Mouse (Mus musculus): ENCODE measurements around the gene Ckap5. TPM values are rescaled to one million over a fixed set of nuclear protein-coding genes. Genes with fewer than 3 reads are reported as not detected.
"Not testable (repeated sequence)": the region's sequence is repeated elsewhere in the genome, so short reads cannot be mapped to it uniquely, and the experiment has no call there.

Gene Ckap5
- polyA plus RNA-seq, 1 experiment: 13.9 TPM

DNA sequence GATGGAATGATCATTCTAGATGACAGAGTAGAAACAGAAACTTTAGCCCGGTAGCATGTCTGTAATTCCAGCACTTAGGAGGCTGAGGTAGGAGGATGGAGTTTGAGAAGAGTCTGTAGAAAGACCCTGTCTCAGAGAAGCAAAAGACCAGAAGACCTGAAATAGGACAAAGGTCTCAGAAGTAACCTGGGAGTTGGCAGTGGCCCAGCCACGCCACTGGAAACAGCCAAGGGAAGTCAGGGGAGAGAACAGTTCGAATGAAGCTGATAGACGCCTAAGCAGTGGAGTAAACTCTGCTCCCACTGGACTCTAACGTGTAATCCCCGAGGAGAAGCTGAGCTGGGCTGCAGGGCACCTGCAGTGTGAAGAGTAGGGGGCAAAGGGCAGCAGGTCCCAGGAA lies 41.3 kb upstream of the Ckap5 start:
- Histone ChIP-seq H3K4me3 (ENCODE audit: insufficient read depth, poor library complexity, severe bottlenecking) (no peak overlapping the region), H3K79me2 (ENCODE audit: control insufficient read depth, insufficient read depth) (no peaks in the 10 kb centered on the region), H3K79me3 (ENCODE audit: low read depth) (no peaks in the 10 kb centered on the region), H3ac (ENCODE audit: control insufficient read depth, insufficient read length, low read depth) (no peak overlapping the region), H3K27me3 (ENCODE audit: control insufficient read depth, insufficient read depth, insufficient read length) (no peaks in the 10 kb centered on the region), H3K36me3 (ENCODE audit: control insufficient read depth, insufficient read depth) (no peaks in the 10 kb centered on the region)
- TF ChIP-seq MYOG (IDR thresholded peaks at IDR 0.05; ENCODE audit: control insufficient read depth, extremely low read depth, insufficient read length): no peak
- TF ChIP-seq CEBPB (IDR thresholded peaks at IDR 0.05; ENCODE audit: low read depth): no peak
- no peak for TF ChIP-seq MAX (IDR thresholded peaks at IDR 0.05)
- no peak for TF ChIP-seq FOSL1 (IDR thresholded peaks at IDR 0.05; ENCODE audit: insufficient read depth, low read length, poor library complexity, severe bottlenecking)
- TF ChIP-seq CTCF (IDR thresholded peaks at IDR 0.05; ENCODE audit: control insufficient read depth, insufficient read depth, insufficient read length): no peak
- TF ChIP-seq USF1 (IDR thresholded peaks at IDR 0.05; ENCODE audit: low read depth): no peak
- no peak for TF ChIP-seq MYOD1 (IDR thresholded peaks at IDR 0.05; ENCODE audit: control insufficient read depth, insufficient read length, low read depth)

- H3K79me3 ChIP-seq (ENCODE audit: low read depth); H3K36me3 ChIP-seq (ENCODE audit: control insufficient read depth, insufficient read depth); H3K4me3 ChIP-seq (ENCODE audit: insufficient read depth, poor library complexity, severe bottlenecking); H3K27me3 ChIP-seq (ENCODE audit: control insufficient read depth, insufficient read depth, insufficient read length); H3ac ChIP-seq (ENCODE audit: control insufficient read depth, insufficient read length, low read depth); H3K79me2 ChIP-seq (ENCODE audit: control insufficient read depth, insufficient read depth): not testable (repeated sequence)
These were observed 39.3 kb upstream of the Ckap5 start for GRCm38 (mm10) chr2:91487295-91487694.

DNA sequence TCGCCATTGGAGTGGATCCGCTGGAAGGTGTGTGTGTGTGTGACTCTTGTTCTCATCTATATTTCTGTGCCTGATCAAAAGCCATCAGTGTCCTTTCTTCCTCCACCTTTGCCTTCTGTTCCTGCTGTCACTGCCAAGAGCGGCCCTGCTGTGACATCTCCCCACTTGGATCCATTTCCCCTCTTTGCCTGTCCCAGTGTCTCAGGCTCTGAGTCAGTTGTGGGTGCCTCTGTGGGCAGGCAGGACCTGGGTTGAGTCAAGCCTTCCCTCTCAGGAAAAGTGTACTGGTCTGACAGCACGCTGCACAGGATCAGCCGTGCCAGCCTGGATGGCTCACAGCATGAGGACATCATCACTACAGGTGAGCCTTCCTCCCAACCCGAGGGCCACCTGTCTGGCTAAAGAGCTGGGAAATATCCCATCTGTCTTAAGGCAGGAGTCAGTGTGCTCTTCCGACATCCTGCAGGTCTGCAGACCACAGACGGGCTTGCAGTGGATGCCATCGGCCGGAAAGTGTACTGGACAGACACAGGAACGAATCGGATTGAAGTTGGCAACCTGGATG lies 34.4 kb upstream of the Ckap5 start:
- Histone ChIP-seq H3K36me3 (ENCODE audit: control insufficient read depth, insufficient read depth) (no peaks in the 10 kb centered on the region), H3ac (ENCODE audit: control insufficient read depth, insufficient read length, low read depth) (no peak overlapping the region), H3K79me2 (ENCODE audit: control insufficient read depth, insufficient read depth) (no peaks in the 10 kb centered on the region), H3K4me3 (ENCODE audit: insufficient read depth, poor library complexity, severe bottlenecking) (no peak overlapping the region), H3K27me3 (ENCODE audit: control insufficient read depth, insufficient read depth, insufficient read length) (no peaks in the 10 kb centered on the region), H3K79me3 (ENCODE audit: low read depth) (no peaks in the 10 kb centered on the region)
- TF ChIP-seq FOSL1 (IDR thresholded peaks at IDR 0.05; ENCODE audit: insufficient read depth, low read length, poor library complexity, severe bottlenecking) (no peak), CEBPB (IDR thresholded peaks at IDR 0.05; ENCODE audit: low read depth) (no peak), MAX (IDR thresholded peaks at IDR 0.05) (no peak), CTCF (IDR thresholded peaks at IDR 0.05; ENCODE audit: control insufficient read depth, insufficient read depth, insufficient read length) (no peak), MYOD1 (IDR thresholded peaks at IDR 0.05; ENCODE audit: control insufficient read depth, insufficient read length, low read depth) (no peak), USF1 (IDR thresholded peaks at IDR 0.05; ENCODE audit: low read depth) (no peak), MYOG (IDR thresholded peaks at IDR 0.05; ENCODE audit: control insufficient read depth, extremely low read depth, insufficient read length) (no peak)

DNA sequence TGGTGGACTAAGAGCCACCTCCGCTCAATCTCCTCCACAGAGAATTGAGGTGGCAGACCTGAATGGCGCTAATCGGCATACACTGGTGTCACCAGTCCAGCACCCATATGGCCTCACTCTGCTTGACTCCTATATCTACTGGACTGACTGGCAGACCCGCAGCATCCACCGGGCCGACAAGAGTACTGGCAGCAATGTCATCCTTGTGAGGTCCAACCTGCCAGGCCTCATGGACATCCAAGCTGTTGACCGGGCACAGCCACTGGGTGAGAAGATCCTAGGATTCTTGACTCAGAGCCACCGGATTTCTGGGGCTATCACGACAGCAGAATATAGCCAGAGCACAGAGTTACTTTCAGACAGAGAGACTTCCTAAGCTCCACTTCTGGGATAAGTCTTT lies 32.6 kb upstream of the Ckap5 start:
- Histone ChIP-seq H3K79me3 (ENCODE audit: low read depth) (no peaks in the 10 kb centered on the region), H3ac (ENCODE audit: control insufficient read depth, insufficient read length, low read depth) (no peak overlapping the region), H3K79me2 (ENCODE audit: control insufficient read depth, insufficient read depth) (no peaks in the 10 kb centered on the region), H3K27me3 (ENCODE audit: control insufficient read depth, insufficient read depth, insufficient read length) (no peaks in the 10 kb centered on the region), H3K36me3 (ENCODE audit: control insufficient read depth, insufficient read depth) (no peaks in the 10 kb centered on the region), H3K4me3 (ENCODE audit: insufficient read depth, poor library complexity, severe bottlenecking) (no peak overlapping the region)
- TF ChIP-seq USF1 (IDR thresholded peaks at IDR 0.05; ENCODE audit: low read depth): no peak

- no peaks in the 10 kb centered on the region for H3K36me3 ChIP-seq (ENCODE audit: control insufficient read depth, insufficient read depth)
These were observed 28.4 kb upstream of the Ckap5 start for GRCm38 (mm10) chr2:91498093-91498719.

DNA sequence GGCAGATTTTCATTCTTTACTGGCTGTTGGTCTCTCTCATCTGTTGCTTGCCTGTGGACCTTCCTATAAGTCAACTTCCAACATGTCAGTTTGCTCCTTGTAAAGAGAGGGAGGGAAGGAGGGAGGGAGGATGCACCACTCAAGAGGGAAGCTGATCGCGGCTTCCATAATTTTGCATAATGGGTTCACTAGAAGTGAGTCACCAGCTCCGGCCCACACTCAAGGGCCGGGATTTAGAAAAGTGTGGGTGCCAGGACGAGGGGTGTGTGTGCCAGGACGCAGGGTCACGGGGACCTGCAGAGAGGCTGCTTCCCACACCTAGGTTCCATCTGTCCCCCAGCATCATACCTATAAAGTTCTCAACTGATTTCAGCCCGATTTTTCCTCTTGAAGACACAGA lies 18.5 kb upstream of the Ckap5 start:
- Histone ChIP-seq H3K27me3 (ENCODE audit: control insufficient read depth, insufficient read depth, insufficient read length) (no peaks in the 10 kb centered on the region), H3K4me3 (ENCODE audit: insufficient read depth, poor library complexity, severe bottlenecking) (no peak overlapping the region), H3K79me3 (ENCODE audit: low read depth) (no peaks in the 10 kb centered on the region), H3K79me2 (ENCODE audit: control insufficient read depth, insufficient read depth) (no peaks in the 10 kb centered on the region), H3K36me3 (ENCODE audit: control insufficient read depth, insufficient read depth) (no peaks in the 10 kb centered on the region), H3ac (ENCODE audit: control insufficient read depth, insufficient read length, low read depth) (no peak overlapping the region)
- TF ChIP-seq FOSL1 (IDR thresholded peaks at IDR 0.05; ENCODE audit: insufficient read depth, low read length, poor library complexity, severe bottlenecking) (no peak), USF1 (IDR thresholded peaks at IDR 0.05; ENCODE audit: low read depth) (no peak), MYOD1 (IDR thresholded peaks at IDR 0.05; ENCODE audit: control insufficient read depth, insufficient read length, low read depth) (no peak), CEBPB (IDR thresholded peaks at IDR 0.05; ENCODE audit: low read depth) (no peak), MAX (IDR thresholded peaks at IDR 0.05) (no peak), CTCF (IDR thresholded peaks at IDR 0.05; ENCODE audit: control insufficient read depth, insufficient read depth, insufficient read length) (no peak), MYOG (IDR thresholded peaks at IDR 0.05; ENCODE audit: control insufficient read depth, extremely low read depth, insufficient read length) (no peak)

More at GRCm38 (mm10) chr2:91498093-91498719, 28.4 kb upstream of the Ckap5 start:
- no peak overlapping the region for H3ac ChIP-seq (ENCODE audit: control insufficient read depth, insufficient read length, low read depth)
- H3K27me3 ChIP-seq (ENCODE audit: control insufficient read depth, insufficient read depth, insufficient read length): no peaks in the 10 kb centered on the region
- no peaks in the 10 kb centered on the region for H3K79me3 ChIP-seq (ENCODE audit: low read depth)
- no peak for TF ChIP-seq MAX (IDR thresholded peaks at IDR 0.05)
- no peak for TF ChIP-seq USF1 (IDR thresholded peaks at IDR 0.05; ENCODE audit: low read depth)
- no peak for TF ChIP-seq FOSL1 (IDR thresholded peaks at IDR 0.05; ENCODE audit: insufficient read depth, low read length, poor library complexity, severe bottlenecking)
- no peak for TF ChIP-seq MYOG (IDR thresholded peaks at IDR 0.05; ENCODE audit: control insufficient read depth, extremely low read depth, insufficient read length)
- no peak for TF ChIP-seq MYOD1 (IDR thresholded peaks at IDR 0.05; ENCODE audit: control insufficient read depth, insufficient read length, low read depth)
- no peak for TF ChIP-seq CEBPB (IDR thresholded peaks at IDR 0.05; ENCODE audit: low read depth)
- TF ChIP-seq CTCF (IDR thresholded peaks at IDR 0.05; ENCODE audit: control insufficient read depth, insufficient read depth, insufficient read length): no peak
- no peaks in the 10 kb centered on the region for H3K79me2 ChIP-seq (ENCODE audit: control insufficient read depth, insufficient read depth)
- no peak overlapping the region for H3K4me3 ChIP-seq (ENCODE audit: insufficient read depth, poor library complexity, severe bottlenecking)
